Mouse (Mus musculus) frontal cortex, postnatal 14 days (tissue): Measurements from ENCODE around the gene 1810065E05Rik.

ENCODE experiments used
- DNase-seq, 2 experiments: peaks; one replicate each; pipeline ENCODE4 v3.0.0; 2022; ENCODE audit warnings: low spot score in 2 of 2

The 1810065E05Rik gene

GRCm38 (mm10) chr11:58420815-58421214 lies at the start of gene 1810065E05Rik:
1810065E05Rik (plus strand) TSS chr11:58421111.
- no peak for DNase-seq

- DNase-seq, result no peak
Measured at GRCm38 (mm10) chr11:58377273-58377672, 43.6 kb upstream of the 1810065E05Rik start.

GRCm38 (mm10) chr11:58377686-58378085 lies 43.2 kb upstream of the 1810065E05Rik start:
- no peak for DNase-seq

- no peak for DNase-seq
Measured at GRCm38 (mm10) chr11:58378763-58379278, 42.1 kb upstream of the 1810065E05Rik start, which contains the start of gene Lypd8. Lypd8 (plus strand) TSS chr11:58379043.

- DNase-seq, result no peak
Measured at GRCm38 (mm10) chr11:58379516-58379915, 41.4 kb upstream of the 1810065E05Rik start.

GRCm38 (mm10) chr11:58382471-58382870 lies 38.4 kb upstream of the 1810065E05Rik start:
- no peak for DNase-seq

- DNase-seq, result no peak
Measured at GRCm38 (mm10) chr11:58399985-58400645, 20.8 kb upstream of the 1810065E05Rik start.

- no peak for DNase-seq
Measured at GRCm38 (mm10) chr11:58400655-58401054, 20.3 kb upstream of the 1810065E05Rik start.

- DNase-seq, result no peak
Measured at GRCm38 (mm10) chr11:58408066-58408465, 12.8 kb upstream of the 1810065E05Rik start.

GRCm38 (mm10) chr11:58418336-58418735 lies 2.6 kb upstream of the 1810065E05Rik start:
- no peak for DNase-seq

- DNase-seq, result no peak
Measured at GRCm38 (mm10) chr11:58432259-58432658, 11.3 kb downstream of the 1810065E05Rik start, which contains the start of gene Gm12253. Gm12253 (plus strand) TSS chr11:58432559.

GRCm38 (mm10) chr11:58437866-58438265 lies 17.0 kb downstream of the 1810065E05Rik start:
- DNase-seq, result no peak

- DNase-seq, result no peak
Measured at GRCm38 (mm10) chr11:58452759-58453158, 31.8 kb downstream of the 1810065E05Rik start, which contains the start of gene Lypd9. Lypd9 (minus strand) TSS chr11:58452923.

- no peak for DNase-seq
Measured at GRCm38 (mm10) chr11:58453592-58453991, 32.7 kb downstream of the 1810065E05Rik start.

GRCm38 (mm10) chr11:58462170-58462569 lies 41.3 kb downstream of the 1810065E05Rik start, which contains the start of gene Olfr30:
Olfr30 (minus strand) TSS chr11:58462270.
- DNase-seq, result no peak
